Mouse (Mus musculus) liver, embryonic 14.5 days (tissue): ENCODE data around the gene Hnrnpa1. TPM values are rescaled to one million over a fixed set of nuclear protein-coding genes. Genes with fewer than 3 reads are reported as not detected.

Experiments used
- ATAC-seq: fragments of 200-750 bp; cut with Nextera tagmentation; 2 replicates; pipeline ENCODE4 v1.8.0; 2017; ENCODE audit warnings: moderate number of reproducible peaks, mild to moderate bottlenecking, moderate library complexity; ENCODE audit not compliant: insufficient read depth
- DNase-seq, 3 experiments: peaks; one replicate each; pipeline ENCODE4 v3.0.0-alpha.2; 2012 to 2013; ENCODE audit warnings: low read depth in 3 of 3, low spot score in 3 of 3
- H3K27ac ChIP-seq: fragments of 300-500 bp; sonication (generic); 2 replicates; pipeline ENCODE4 v1.5.1; 2014; ENCODE audit warnings: moderate library complexity, mild to moderate bottlenecking, control low read depth, inconsistent platforms
- H3K27me3 ChIP-seq: fragments of 300-500 bp; sonication (generic); 2 replicates; pipeline ENCODE4 v1.6.1; 2014; ENCODE audit warnings: mild to moderate bottlenecking, low read length, moderate library complexity; ENCODE audit not compliant: control insufficient read depth, insufficient read depth
- H3K36me3 ChIP-seq: fragments of 300-500 bp; sonication (generic); replicated peaks from 2 replicates; pipeline ENCODE4 v1.6.1; 2014; ENCODE audit warnings: low read depth; ENCODE audit not compliant: control insufficient read depth, insufficient read depth
- H3K4me1 ChIP-seq, 2 experiments: fragments of 200-500 bp in 1 of 2; fragments of 300-500 bp in 1 of 2; sonication (generic) in 1 of 2; replicated peaks; 2 replicates each; pipeline ENCODE4 v1.6.1; 2012 to 2014; ENCODE audit warnings: antibody characterized with exemption in 1 of 2, inconsistent platforms in 1 of 2, low read length in 1 of 2; ENCODE audit not compliant: control insufficient read depth in 2 of 2, insufficient read depth in 2 of 2
- H3K4me2 ChIP-seq: fragments of 300-500 bp; sonication (generic); 2 replicates; pipeline ENCODE4 v1.6.1; 2014; ENCODE audit warnings: low read depth, mild to moderate bottlenecking, control low read depth, moderate library complexity
- H3K4me3 ChIP-seq, 2 experiments: fragments of 200-500 bp in 1 of 2; fragments of 300-500 bp in 1 of 2; sonication (generic) in 1 of 2; 2 replicates each; pipeline ENCODE4 v1.5.1; 2012 to 2014; ENCODE audit warnings: low read depth in 2 of 2, low read length in 2 of 2, mild to moderate bottlenecking in 2 of 2, control low read depth in 1 of 2, inconsistent platforms in 1 of 2, moderate library complexity in 1 of 2; ENCODE audit not compliant: insufficient read depth in 1 of 2
- H3K9ac ChIP-seq: fragments of 300-500 bp; sonication (generic); replicated peaks from 2 replicates; pipeline ENCODE4 v1.6.1; 2014; ENCODE audit warnings: mild to moderate bottlenecking, control low read depth, moderate library complexity
- H3K9me3 ChIP-seq: fragments of 300-500 bp; sonication (generic); 2 replicates; pipeline ENCODE4 v1.6.1; 2016; ENCODE audit warnings: low read length, mixed read lengths; ENCODE audit not compliant: control insufficient read depth
- CTCF ChIP-seq: IDR thresholded peaks from 2 replicates; pipeline ENCODE4 v1.5.1; 2016; ENCODE audit warnings: antibody characterized with exemption, low read depth, control low read depth
- EP300 ChIP-seq: IDR thresholded peaks from 2 replicates; pipeline ENCODE4 v1.6.1; 2016; ENCODE audit warnings: antibody characterized with exemption, low read depth
- WGBS: fragments of 180-500 bp; shearing (Covaris S2); extraction: QIAGEN DNeasy Blood & Tissue Kit; methylation state at CpG from one replicate; pipeline ENCODE4 v1.1.7; 2014; ENCODE audit not compliant: insufficient replicate concordance; 5-methylcytosine and 5-hydroxymethylcytosine counted together
- polyA plus RNA-seq, 2 experiments: library from polyadenylated mRNA; depleted of rRNA in 1 of 2; stranded (reverse) in 1 of 2; unstranded in 1 of 2; fragments of >200 nt; fragmentation: Nextera tagmentation in 1 of 2; extraction: Ambion mirVana in 1 of 2; gene quantifications; 2 replicates each; pipeline versions ENCODE4 v1.2.1 to v1.2.3; 2012 to 2014

Gene Hnrnpa1
- polyA plus RNA-seq, 2 experiments, result 240 to 510 TPM

- ATAC-seq, result no peak
- Histone ChIP-seq H3K4me3 (no peak overlapping the region), H3K9me3 (no peaks in the 10 kb centered on the region), H3K27me3 (no peaks in the 10 kb centered on the region), H3K4me1 (peaks cover 10 to 17% of the 10 kb centered on the region in 2 experiments), H3K4me2 (peak overlapping the region; percentile 52), H3K27ac (no peak overlapping the region), H3K9ac (peak overlapping the region; percentile 27; the same call in 1 of the 2 replicates), H3K36me3 (peaks cover 31% of the 10 kb centered on the region)
- 41% methylated on average over 2 of the region's 2 CpGs for WGBS
- DNase-seq, result no peak
- TF ChIP-seq EP300, result no peak
- TF ChIP-seq CTCF, result no peak
Measured at GRCm38 (mm10) chr15:103216052-103216451, 24.2 kb upstream of the Hnrnpa1 start.

GRCm38 (mm10) chr15:103220785-103221184 is 19.4 kb upstream of the Hnrnpa1 start:
- 56% methylated on average over 3 of the region's 3 CpGs for WGBS
- no peak for DNase-seq

DNA sequence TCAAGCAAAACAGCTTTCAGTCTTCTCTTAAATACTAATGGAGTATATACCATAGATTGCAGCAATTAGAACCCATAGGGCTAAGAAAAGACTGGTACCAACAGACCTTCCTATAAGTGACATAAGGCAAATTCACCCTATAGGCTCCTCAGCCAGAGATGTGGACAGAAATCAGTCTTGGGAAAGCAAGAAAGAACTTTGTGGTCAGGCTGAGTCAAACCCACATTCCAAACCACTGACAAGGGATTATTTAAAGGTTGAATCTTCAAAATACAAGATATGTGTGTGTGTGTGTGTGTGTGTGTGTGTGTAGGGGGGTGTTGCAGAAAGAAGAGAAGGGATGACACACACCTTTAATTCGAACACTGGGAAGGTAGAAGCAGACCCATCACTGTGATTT is 18.8 kb upstream of the Hnrnpa1 start:
- Histone ChIP-seq H3K4me2 (no peak overlapping the region), H3K27ac (no peak overlapping the region), H3K4me3 (no peak overlapping the region), H3K36me3 (peaks cover 13% of the 10 kb centered on the region), H3K9ac (no peak overlapping the region; the same call in 1 of the 2 replicates), H3K27me3 (no peaks in the 10 kb centered on the region), H3K4me1 (peaks cover 4 to 6% of the 10 kb centered on the region in 2 experiments; a peak in 3 of 4 replicates), H3K9me3 (no peaks in the 10 kb centered on the region)
- DNase-seq, result no peak
- WGBS, result 80% methylated on average over 1 of the region's 1 CpGs
- no peak for ATAC-seq
- TF ChIP-seq CTCF (no peak), EP300 (no peak)

More at GRCm38 (mm10) chr15:103220785-103221184, 19.4 kb upstream of the Hnrnpa1 start:
- H3K4me2 ChIP-seq, result no peak overlapping the region
- H3K36me3 ChIP-seq, result peaks cover 13% of the 10 kb centered on the region
- no peaks in the 10 kb centered on the region for H3K9me3 ChIP-seq
- no peak overlapping the region for H3K4me3 ChIP-seq
- TF ChIP-seq EP300, result no peak
- TF ChIP-seq CTCF, result no peak
- no peak overlapping the region for H3K9ac ChIP-seq
- peaks cover 9 to 11% of the 10 kb centered on the region in 2 experiments for H3K4me1 ChIP-seq
- no peak overlapping the region for H3K27ac ChIP-seq
- no peak for ATAC-seq
- H3K27me3 ChIP-seq, result no peaks in the 10 kb centered on the region

DNA sequence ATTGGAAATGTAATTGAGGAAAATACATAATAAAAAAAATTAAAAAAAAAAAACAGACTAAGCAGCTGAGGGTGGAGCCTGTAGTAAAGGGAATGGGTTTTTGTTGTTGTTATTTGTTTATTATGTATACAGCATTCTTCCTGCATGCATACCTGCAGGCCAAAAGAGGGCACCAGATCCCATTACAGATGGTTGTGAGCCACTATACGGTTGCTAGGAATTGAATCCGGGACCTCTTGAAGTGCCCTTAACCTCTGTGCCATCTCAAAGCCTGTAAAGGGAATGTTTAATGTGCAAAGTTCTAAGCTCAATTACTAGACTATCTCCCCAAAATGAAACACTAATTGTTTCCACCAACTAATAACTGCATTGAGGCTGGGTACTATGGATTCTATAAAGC is 16.1 kb upstream of the Hnrnpa1 start:
- ATAC-seq, result no peak
- no peak for DNase-seq

GRCm38 (mm10) chr15:103227022-103227421 is 13.2 kb upstream of the Hnrnpa1 start:
- Histone ChIP-seq H3K27ac (no peak overlapping the region), H3K4me2 (no peak overlapping the region), H3K9me3 (no peaks in the 10 kb centered on the region), H3K4me3 (no peak overlapping the region), H3K27me3 (no peaks in the 10 kb centered on the region), H3K36me3 (peaks cover 3% of the 10 kb centered on the region), H3K9ac (no peak overlapping the region), H3K4me1 (peaks cover 0 to 2% of the 10 kb centered on the region in 2 experiments; a peak in 1 of 4 replicates)
- TF ChIP-seq EP300 (no peak), CTCF (no peak)
- ATAC-seq, result no peak
- 86% methylated on average over 3 of the region's 3 CpGs for WGBS
- no peak for DNase-seq

More for the DNA sequence above, 16.1 kb upstream of the Hnrnpa1 start:
- Histone ChIP-seq H3K4me3 (no peak overlapping the region), H3K4me1 (peaks cover 4 to 6% of the 10 kb centered on the region in 2 experiments; a peak in 3 of 4 replicates), H3K27me3 (no peaks in the 10 kb centered on the region), H3K9me3 (no peaks in the 10 kb centered on the region), H3K9ac (no peak overlapping the region), H3K36me3 (peaks cover 11% of the 10 kb centered on the region), H3K27ac (no peak overlapping the region), H3K4me2 (no peak overlapping the region)
- WGBS, result 86% methylated on average over 2 of the region's 2 CpGs
- TF ChIP-seq EP300 (no peak), CTCF (peak; percentile 45; the same call in 1 of the 2 replicates)
